ENCODE assay signal across 9 mouse cellular contexts in the genomic region with DNA sequence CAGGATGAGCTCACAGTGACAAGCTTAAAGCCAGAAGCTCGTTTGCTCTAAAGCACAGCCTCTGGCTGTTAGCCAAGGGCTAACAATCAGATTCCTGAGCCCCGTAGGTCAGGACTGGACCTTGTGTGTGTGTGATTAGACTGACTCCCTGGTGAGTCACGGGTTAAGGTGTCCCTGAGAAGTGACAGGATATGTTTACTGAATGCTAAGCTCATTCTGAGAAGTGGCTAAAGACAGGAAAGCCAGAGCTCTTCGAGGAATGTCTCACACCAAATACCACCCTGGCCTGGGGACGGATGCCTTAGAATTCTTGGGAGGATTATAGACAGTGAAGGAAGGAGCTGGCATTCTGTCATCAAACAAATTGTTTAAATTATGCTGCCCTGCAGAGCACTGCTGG. TPM values are rescaled to one million over a fixed set of nuclear protein-coding genes. Genes with fewer than 3 reads are reported as not detected.
DNase-seq lines count a peak whose midpoint lies in the region; ATAC-seq lines count a peak whose summit lies in the region.
"Had no signal": no experiment of that assay in that cellular context is flagged by ENCODE, and none has a peak within 500 bp of the region (broad histone marks: within the 10 kb centered on the region; RNA-seq: fewer than 3 reads in every experiment).

No protein-coding gene starts in this region.

- H3K36me3 ChIP-seq in forebrain, embryonic 16.5 days (ENCODE audit: control insufficient read depth, insufficient read depth) = peaks cover 24% of the 10 kb centered on the region
- peaks cover 14% of the 10 kb centered on the region for H3K36me3 ChIP-seq in liver, embryonic 16.5 days (ENCODE audit: control insufficient read depth, insufficient read depth)

- ATAC-seq in forebrain, embryonic 16.5 days = no peak
- peak; percentile 57 for ATAC-seq in liver, embryonic 16.5 days (ENCODE audit: low read depth)

- no peak overlapping the region; the same call in 1 of the 2 replicates for H3K27ac ChIP-seq in forebrain, embryonic 16.5 days (ENCODE audit: low read length)
- H3K27ac ChIP-seq in liver, embryonic 16.5 days (ENCODE audit: low read length) = peak overlapping the region; percentile 16

- intact Hi-C loops in left cerebral cortex, postnatal 14 days (cut with DNase I) = no loop called here

- H3K4me2 ChIP-seq in forebrain, embryonic 16.5 days (ENCODE audit: low read length) = no peak overlapping the region
- peak overlapping the region; percentile 21 for H3K4me2 ChIP-seq in liver, embryonic 16.5 days (ENCODE audit: low read depth, low read length)

- peak overlapping the region; percentile 1; the same call in 1 of the 2 replicates for H3K9ac ChIP-seq in forebrain, embryonic 16.5 days (replicated peaks; ENCODE audit: low read depth, low read length)
- no peak overlapping the region for H3K9ac ChIP-seq in liver, embryonic 16.5 days (ENCODE audit: low read depth, low read length)

- no peaks in the 10 kb centered on the region for H3K9me3 ChIP-seq in forebrain, embryonic 16.5 days (ENCODE audit: control insufficient read depth, low read length)
- H3K9me3 ChIP-seq in liver, embryonic 16.5 days (replicated peaks; ENCODE audit: control insufficient read depth, low read length) = no peaks in the 10 kb centered on the region

- DNase-seq in adrenal gland, adult 8-10 months = peak; percentile 50
- DNase-seq in adrenal gland, postnatal 25 days = no peak
- peak; percentile 77 for DNase-seq in 3T3-L1 (ENCODE audit: low read depth, low spot score)
- no peak for DNase-seq in left cerebral cortex, postnatal 14 days (ENCODE audit: low spot score in 2 of 2)
- DNase-seq in cerebellum, adult 8-10 months = no peak
- DNase-seq in layer of hippocampus, adult 11-12 months (ENCODE audit: low spot score) = no peak
- DNase-seq: cerebellum, adult 2 months had no signal

- H3K27me3 ChIP-seq in forebrain, embryonic 16.5 days (replicated peaks; ENCODE audit: control insufficient read depth, insufficient read depth, low read length) = no peaks in the 10 kb centered on the region
- no peaks in the 10 kb centered on the region for H3K27me3 ChIP-seq in liver, embryonic 16.5 days (ENCODE audit: control insufficient read depth, insufficient read depth, low read depth, low read length)

- H3K4me3 ChIP-seq in forebrain, embryonic 16.5 days (replicated peaks; ENCODE audit: low read length) = no peak overlapping the region
- no peak overlapping the region for H3K4me3 ChIP-seq in liver, embryonic 16.5 days (ENCODE audit: low read depth, low read length)

- WGBS in forebrain, embryonic 16.5 days = 1% methylated on average over 5 of the region's 5 CpGs
- WGBS in liver, embryonic 16.5 days (ENCODE audit: insufficient replicate concordance) = 14% methylated on average over 5 of the region's 5 CpGs

- peaks cover 3% of the 10 kb centered on the region for H3K4me1 ChIP-seq in forebrain, embryonic 16.5 days (replicated peaks; ENCODE audit: control insufficient read depth, insufficient read depth, low read length)
- peaks cover 17% of the 10 kb centered on the region for H3K4me1 ChIP-seq in liver, embryonic 16.5 days (ENCODE audit: control insufficient read depth, low read depth, low read length)

RNA-seq across cellular contexts. Expression of a gene that starts 7.5 kb away (rescaled TPM):
- 1,000 to 10,000 TPM in 3 of 4 experiments, 100 to 1,000 TPM in 1; 948 to 1,196 (median 1,106) TPM for total RNA-seq in adrenal gland, adult 8-10 months (2022)
- total RNA-seq in adrenal gland, postnatal 25 days (2021) = 820 and 1,029 TPM in 2 replicates
- polyA plus RNA-seq in forebrain, embryonic 16.5 days (2015; fragmentation: Nextera tagmentation; extraction: Ambion mirVana) = 464 and 494 TPM in 2 replicates
- 531 and 598 TPM in 2 replicates for polyA plus RNA-seq in liver, embryonic 16.5 days (2015; fragmentation: Nextera tagmentation; extraction: Ambion mirVana)
- total RNA-seq in left cerebral cortex, postnatal 14 days (2021) = 100 to 1,000 TPM; 481 to 507 TPM

RNA-seq across cellular contexts. Expression of a gene that starts 14.4 kb away (rescaled TPM):
- total RNA-seq in adrenal gland, adult 8-10 months (2022) = 10 to 100 TPM; 13.6 to 28.9 (median 20.9) TPM
- 25.1 and 27.0 TPM in 2 replicates for total RNA-seq in adrenal gland, postnatal 25 days (2021)
- 40.7 and 50.8 TPM in 2 replicates for polyA plus RNA-seq in forebrain, embryonic 16.5 days (2015; fragmentation: Nextera tagmentation; extraction: Ambion mirVana)
- polyA plus RNA-seq in liver, embryonic 16.5 days (2015; fragmentation: Nextera tagmentation; extraction: Ambion mirVana) = 4.8 and 6.3 TPM in 2 replicates
- total RNA-seq in left cerebral cortex, postnatal 14 days (2021) = 10 to 100 TPM; 10.1 to 10.3 TPM

RNA-seq across cellular contexts. Expression of a gene that starts 19.4 kb away (rescaled TPM):
- total RNA-seq in adrenal gland, adult 8-10 months (2022) = 100 to 1,000 TPM; 135 to 251 (median 169) TPM
- total RNA-seq in adrenal gland, postnatal 25 days (2021) = 136 and 164 TPM in 2 replicates
- 114 and 118 TPM in 2 replicates for polyA plus RNA-seq in forebrain, embryonic 16.5 days (2015; fragmentation: Nextera tagmentation; extraction: Ambion mirVana)
- polyA plus RNA-seq in liver, embryonic 16.5 days (2015; fragmentation: Nextera tagmentation; extraction: Ambion mirVana) = 31.3 and 34.0 TPM in 2 replicates
- 100 to 1,000 TPM; 113 to 114 TPM for total RNA-seq in left cerebral cortex, postnatal 14 days (2021)

RNA-seq across cellular contexts. Expression of a gene that starts 22.1 kb away (rescaled TPM):
- total RNA-seq in adrenal gland, adult 8-10 months (2022) = 10 to 100 TPM; 12.8 to 33.6 (median 21.5) TPM
- total RNA-seq in adrenal gland, postnatal 25 days (2021) = 14.8 and 16.1 TPM in 2 replicates
- 6.5 and 6.7 TPM in 2 replicates for polyA plus RNA-seq in forebrain, embryonic 16.5 days (2015; fragmentation: Nextera tagmentation; extraction: Ambion mirVana)
- 7.9 and 10.8 TPM in 2 replicates for polyA plus RNA-seq in liver, embryonic 16.5 days (2015; fragmentation: Nextera tagmentation; extraction: Ambion mirVana)
- 1 to 10 TPM; 1.5 to 3.3 TPM for total RNA-seq in left cerebral cortex, postnatal 14 days (2021)

RNA-seq across cellular contexts. Expression of a gene that starts 34.5 kb away (rescaled TPM):
- total RNA-seq in adrenal gland, adult 8-10 months (2022) = 10 to 100 TPM; 24.5 to 44.1 (median 29.5) TPM
- 31.3 and 34.4 TPM in 2 replicates for total RNA-seq in adrenal gland, postnatal 25 days (2021)
- 39.9 and 40.2 TPM in 2 replicates for polyA plus RNA-seq in forebrain, embryonic 16.5 days (2015; fragmentation: Nextera tagmentation; extraction: Ambion mirVana)
- 20.5 and 21.6 TPM in 2 replicates for polyA plus RNA-seq in liver, embryonic 16.5 days (2015; fragmentation: Nextera tagmentation; extraction: Ambion mirVana)
- total RNA-seq in left cerebral cortex, postnatal 14 days (2021) = 10 to 100 TPM; 18.0 to 19.8 TPM

Comparison
In these comparisons a context has a peak if more than half of its experiments do, and no peak if none do; other contexts are left out.
1. DNase-seq: peak in adrenal gland, adult 8-10 months (single experiment) and 3T3-L1 (single experiment); none in adrenal gland, postnatal 25 days (single experiment), left cerebral cortex, postnatal 14 days (0 of 2), cerebellum, adult 8-10 months (single experiment) and layer of hippocampus, adult 11-12 months (single experiment).